Mouse (Mus musculus): ENCODE measurements around the gene Chac1.

DNA sequence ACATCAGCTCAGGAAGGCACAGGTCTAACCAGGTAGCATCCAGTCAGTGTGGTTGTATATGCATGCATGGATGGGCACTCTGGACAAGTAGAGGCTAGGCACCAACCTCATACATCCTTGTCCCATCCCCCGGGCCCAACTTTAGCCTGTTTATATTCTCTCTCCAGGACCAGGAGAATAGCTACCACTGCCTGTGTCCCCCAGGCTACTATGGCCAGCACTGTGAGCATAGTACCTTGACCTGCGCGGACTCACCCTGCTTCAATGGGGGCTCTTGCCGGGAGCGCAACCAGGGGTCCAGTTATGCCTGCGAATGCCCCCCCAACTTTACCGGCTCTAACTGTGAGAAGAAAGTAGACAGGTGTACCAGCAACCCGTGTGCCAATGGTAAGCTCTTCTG lies 20.2 kb upstream of the Chac1 start:
- TF ChIP-seq GATA1 (IDR thresholded peaks at IDR 0.05; ENCODE audit: borderline replicate concordance, low read length): no peak
- TF ChIP-seq CTCF (IDR thresholded peaks at IDR 0.05; ENCODE audit: low read depth, low read length): no peak
- no peak for TF ChIP-seq GATA2 (IDR thresholded peaks at IDR 0.05; ENCODE audit: borderline replicate concordance, low read depth, low read length)
